Mouse (Mus musculus): ENCODE measurements at regions not wholly inside any gene's neighbourhood (a gene's known extent, or its start where the extent isn't known, plus 50 kb on each side); places are given as distances from the start of the nearest gene placed in this dataset.

GRCm38 (mm10) chr14:58444496-58444895 lies 374.1 kb downstream of the Fgf9 start:
- Histone ChIP-seq H3K27ac (ENCODE audit: low read depth, low read length) (no peak overlapping the region), H3K36me3 (ENCODE audit: insufficient read depth) (no peaks in the 10 kb centered on the region), H3K9ac (no peak overlapping the region), H3K4me3 (ENCODE audit: low read depth, low read length) (no peak overlapping the region), H3K4me2 (ENCODE audit: low read depth) (no peak overlapping the region), H3K27me3 (ENCODE audit: insufficient read depth, low read length) (no peaks in the 10 kb centered on the region), H3K9me3 (ENCODE audit: low read length) (no peaks in the 10 kb centered on the region), H3K4me1 (ENCODE audit: insufficient read depth) (no peaks in the 10 kb centered on the region)
- ATAC-seq (no peak), DNase-seq (no peak)
- 77% methylated on average over 4 of the region's 4 CpGs for WGBS
- TF ChIP-seq CTCF (IDR thresholded peaks at IDR 0.05; ENCODE audit: low read depth): no peak

GRCm38 (mm10) chr14:58442501-58442900 lies 372.2 kb downstream of the Fgf9 start:
- no peak overlapping the region for H3K9ac ChIP-seq
- H3K4me1 ChIP-seq (ENCODE audit: insufficient read depth): no peaks in the 10 kb centered on the region
- TF ChIP-seq CTCF (IDR thresholded peaks at IDR 0.05; ENCODE audit: low read depth): no peak
- ATAC-seq (no peak), DNase-seq (no peak)
- H3K27me3 ChIP-seq (ENCODE audit: insufficient read depth, low read length): no peaks in the 10 kb centered on the region
- no peaks in the 10 kb centered on the region for H3K36me3 ChIP-seq (ENCODE audit: insufficient read depth)
- H3K4me3 ChIP-seq (ENCODE audit: low read depth, low read length): no peak overlapping the region
- H3K9me3 ChIP-seq (ENCODE audit: low read length): no peaks in the 10 kb centered on the region
- 95% methylated on average over 3 of the region's 3 CpGs for WGBS
- H3K4me2 ChIP-seq (ENCODE audit: low read depth): no peak overlapping the region
- no peak overlapping the region for H3K27ac ChIP-seq (ENCODE audit: low read depth, low read length)

GRCm38 (mm10) chr14:58439963-58440362 lies 369.6 kb downstream of the Fgf9 start:
- no peak overlapping the region for H3K4me3 ChIP-seq (ENCODE audit: low read depth, low read length)
- H3K36me3 ChIP-seq (ENCODE audit: insufficient read depth): no peaks in the 10 kb centered on the region
- no peak for TF ChIP-seq CTCF (IDR thresholded peaks at IDR 0.05; ENCODE audit: low read depth)
- ATAC-seq: no peak
- no peaks in the 10 kb centered on the region for H3K9me3 ChIP-seq (ENCODE audit: low read length)
- no peak overlapping the region for H3K27ac ChIP-seq (ENCODE audit: low read depth, low read length)
- H3K4me2 ChIP-seq (ENCODE audit: low read depth): no peak overlapping the region
- H3K4me1 ChIP-seq (ENCODE audit: insufficient read depth): no peaks in the 10 kb centered on the region
- no peaks in the 10 kb centered on the region for H3K27me3 ChIP-seq (ENCODE audit: insufficient read depth, low read length)
- H3K9ac ChIP-seq: no peak overlapping the region
- WGBS: 80% methylated on average over 2 of the region's 2 CpGs
- no peak for DNase-seq

GRCm38 (mm10) chr14:58436096-58436495 lies 365.7 kb downstream of the Fgf9 start:
- Histone ChIP-seq H3K27me3 (ENCODE audit: insufficient read depth, low read length) (no peaks in the 10 kb centered on the region), H3K4me3 (ENCODE audit: low read depth, low read length) (no peak overlapping the region), H3K4me1 (ENCODE audit: insufficient read depth) (no peaks in the 10 kb centered on the region), H3K9me3 (ENCODE audit: low read length) (no peaks in the 10 kb centered on the region), H3K36me3 (ENCODE audit: insufficient read depth) (no peaks in the 10 kb centered on the region), H3K9ac (no peak overlapping the region), H3K4me2 (ENCODE audit: low read depth) (no peak overlapping the region), H3K27ac (ENCODE audit: low read depth, low read length) (no peak overlapping the region)
- no peak for DNase-seq
- ATAC-seq: no peak
- no peak for TF ChIP-seq CTCF (IDR thresholded peaks at IDR 0.05; ENCODE audit: low read depth)
- WGBS: 87% methylated on average over 3 of the region's 3 CpGs

GRCm38 (mm10) chr14:58426472-58426871 lies 356.1 kb downstream of the Fgf9 start:
- Histone ChIP-seq H3K36me3 (ENCODE audit: insufficient read depth) (no peaks in the 10 kb centered on the region), H3K4me3 (ENCODE audit: low read depth, low read length) (no peak overlapping the region), H3K9ac (no peak overlapping the region), H3K27me3 (ENCODE audit: insufficient read depth, low read length) (no peaks in the 10 kb centered on the region), H3K4me1 (ENCODE audit: insufficient read depth) (no peaks in the 10 kb centered on the region), H3K4me2 (ENCODE audit: low read depth) (no peak overlapping the region), H3K9me3 (ENCODE audit: low read length) (no peaks in the 10 kb centered on the region), H3K27ac (ENCODE audit: low read depth, low read length) (no peak overlapping the region)
- DNase-seq: no peak
- ATAC-seq: no peak
- TF ChIP-seq CTCF (IDR thresholded peaks at IDR 0.05; ENCODE audit: low read depth): no peak
- WGBS: 81% methylated on average over 6 of the region's 6 CpGs

GRCm38 (mm10) chr14:58421904-58422303 lies 351.6 kb downstream of the Fgf9 start:
- no peaks in the 10 kb centered on the region for H3K36me3 ChIP-seq (ENCODE audit: insufficient read depth)
- H3K27ac ChIP-seq (ENCODE audit: low read depth, low read length): no peak overlapping the region
- DNase-seq: no peak
- no peak for ATAC-seq
- H3K9ac ChIP-seq: no peak overlapping the region
- no peaks in the 10 kb centered on the region for H3K4me1 ChIP-seq (ENCODE audit: insufficient read depth)
- H3K9me3 ChIP-seq (ENCODE audit: low read length): no peaks in the 10 kb centered on the region
- 71% methylated on average over 5 of the region's 5 CpGs for WGBS
- no peak for TF ChIP-seq CTCF (IDR thresholded peaks at IDR 0.05; ENCODE audit: low read depth)
- no peaks in the 10 kb centered on the region for H3K27me3 ChIP-seq (ENCODE audit: insufficient read depth, low read length)
- H3K4me3 ChIP-seq (ENCODE audit: low read depth, low read length): no peak overlapping the region
- no peak overlapping the region for H3K4me2 ChIP-seq (ENCODE audit: low read depth)

GRCm38 (mm10) chr14:58417545-58417944 lies 347.2 kb downstream of the Fgf9 start:
- Histone ChIP-seq H3K9ac (no peak overlapping the region), H3K4me2 (ENCODE audit: low read depth) (no peak overlapping the region), H3K27me3 (ENCODE audit: insufficient read depth, low read length) (no peaks in the 10 kb centered on the region), H3K4me1 (ENCODE audit: insufficient read depth) (no peaks in the 10 kb centered on the region), H3K36me3 (ENCODE audit: insufficient read depth) (no peaks in the 10 kb centered on the region), H3K9me3 (ENCODE audit: low read length) (no peaks in the 10 kb centered on the region), H3K27ac (ENCODE audit: low read depth, low read length) (no peak overlapping the region), H3K4me3 (ENCODE audit: low read depth, low read length) (no peak overlapping the region)
- ATAC-seq: no peak
- DNase-seq: no peak
- no peak for TF ChIP-seq CTCF (IDR thresholded peaks at IDR 0.05; ENCODE audit: low read depth)
- 14% methylated on average over 1 of the region's 1 CpGs for WGBS

Data from forebrain, postnatal 0 days (tissue).